Mouse (Mus musculus): ENCODE data around the gene Nle1. TPM values are rescaled to one million over a fixed set of nuclear protein-coding genes. Genes with fewer than 3 reads are reported as not detected.

Gene Nle1
- polyA plus RNA-seq (2012; ENCODE audit: insufficient read depth, insufficient read length, low replicate concordance, missing spikeins), result not detected in 2 replicates

GRCm38 (mm10) chr11:82907651-82908607, at the start of gene Nle1:
Gene Nle1, minus strand, starts transcription at chr11:82908411.
- Histone ChIP-seq H3K4me1 (ENCODE audit: control insufficient read depth, insufficient read depth, low read length) (peaks cover 5% of the 10 kb centered on the region), H3K4me3 (ENCODE audit: insufficient read depth, low read depth, low read length) (peak within 1 kb of the TSS; percentile 97), H3K27ac (ENCODE audit: insufficient read depth, low read depth, low read length) (no peak within 1 kb of the TSS)
- TF ChIP-seq CTCF (IDR thresholded peaks at IDR 0.05; ENCODE audit: insufficient read depth, low read depth, low read length) (peak; percentile 79), POLR2A (IDR thresholded peaks at IDR 0.05; ENCODE audit: insufficient read depth, low read depth, low read length) (peak; percentile 37; the same call in 1 of the 2 replicates)
- 1% methylated on average over 73 of the region's 73 CpGs for WGBS

DNA sequence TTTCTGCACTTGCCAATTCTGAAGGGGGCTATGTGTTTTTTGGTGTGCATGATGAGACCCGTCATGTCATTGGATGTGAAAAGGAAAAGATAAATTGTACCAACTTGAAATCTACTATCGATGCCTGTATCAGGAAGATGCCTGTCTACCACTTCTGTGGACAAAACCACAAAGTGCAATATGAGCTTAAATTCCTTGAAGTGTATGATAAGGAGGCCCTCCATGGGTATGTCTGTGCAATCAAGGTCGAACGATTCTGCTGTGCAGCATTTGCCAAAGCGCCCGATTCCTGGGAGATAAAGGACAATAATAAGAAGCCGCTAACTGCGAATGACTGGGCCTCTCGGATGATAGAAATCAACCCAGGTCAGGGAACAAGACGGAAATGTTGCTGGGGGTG, 48.7 kb upstream of the Nle1 start:
- H3K4me1 ChIP-seq (ENCODE audit: control insufficient read depth, insufficient read depth, low read length), result peaks cover 4% of the 10 kb centered on the region; the same call in 1 of the 2 replicates
- 86% methylated on average over 10 of the region's 10 CpGs for WGBS
- H3K27ac ChIP-seq (ENCODE audit: insufficient read depth, low read depth, low read length), result no peak overlapping the region
- H3K4me3 ChIP-seq (ENCODE audit: insufficient read depth, low read depth, low read length), result no peak overlapping the region
- no peak for TF ChIP-seq CTCF (IDR thresholded peaks at IDR 0.05; ENCODE audit: insufficient read depth, low read depth, low read length)
- TF ChIP-seq POLR2A (IDR thresholded peaks at IDR 0.05; ENCODE audit: insufficient read depth, low read depth, low read length), result no peak

DNA sequence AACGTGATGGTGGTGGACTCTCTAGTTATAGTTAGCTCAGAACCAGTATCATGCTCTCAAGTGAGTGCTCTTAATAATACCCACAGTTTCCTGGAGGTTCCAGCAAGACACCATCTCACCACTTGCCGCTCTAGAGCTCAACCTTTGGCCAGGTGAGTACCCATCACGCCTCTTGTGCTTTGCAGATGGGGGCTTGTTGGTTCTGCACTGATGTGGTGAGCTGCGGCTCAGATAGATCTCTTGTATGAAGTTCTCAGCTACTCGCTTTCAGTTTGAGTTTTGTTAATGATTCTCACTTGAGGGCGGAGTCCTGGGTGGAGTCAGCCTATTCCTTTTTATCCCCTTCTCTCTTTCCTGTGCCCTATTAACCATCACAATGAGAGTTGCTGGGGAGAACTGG, 46.4 kb upstream of the Nle1 start:
- TF ChIP-seq POLR2A (IDR thresholded peaks at IDR 0.05; ENCODE audit: insufficient read depth, low read depth, low read length) (no peak), CTCF (IDR thresholded peaks at IDR 0.05; ENCODE audit: insufficient read depth, low read depth, low read length) (no peak)
- Histone ChIP-seq H3K4me3 (ENCODE audit: insufficient read depth, low read depth, low read length) (no peak overlapping the region), H3K27ac (ENCODE audit: insufficient read depth, low read depth, low read length) (no peak overlapping the region), H3K4me1 (ENCODE audit: control insufficient read depth, insufficient read depth, low read length) (peaks cover 7% of the 10 kb centered on the region; the same call in 1 of the 2 replicates)
- 85% methylated on average over 6 of the region's 6 CpGs for WGBS

DNA sequence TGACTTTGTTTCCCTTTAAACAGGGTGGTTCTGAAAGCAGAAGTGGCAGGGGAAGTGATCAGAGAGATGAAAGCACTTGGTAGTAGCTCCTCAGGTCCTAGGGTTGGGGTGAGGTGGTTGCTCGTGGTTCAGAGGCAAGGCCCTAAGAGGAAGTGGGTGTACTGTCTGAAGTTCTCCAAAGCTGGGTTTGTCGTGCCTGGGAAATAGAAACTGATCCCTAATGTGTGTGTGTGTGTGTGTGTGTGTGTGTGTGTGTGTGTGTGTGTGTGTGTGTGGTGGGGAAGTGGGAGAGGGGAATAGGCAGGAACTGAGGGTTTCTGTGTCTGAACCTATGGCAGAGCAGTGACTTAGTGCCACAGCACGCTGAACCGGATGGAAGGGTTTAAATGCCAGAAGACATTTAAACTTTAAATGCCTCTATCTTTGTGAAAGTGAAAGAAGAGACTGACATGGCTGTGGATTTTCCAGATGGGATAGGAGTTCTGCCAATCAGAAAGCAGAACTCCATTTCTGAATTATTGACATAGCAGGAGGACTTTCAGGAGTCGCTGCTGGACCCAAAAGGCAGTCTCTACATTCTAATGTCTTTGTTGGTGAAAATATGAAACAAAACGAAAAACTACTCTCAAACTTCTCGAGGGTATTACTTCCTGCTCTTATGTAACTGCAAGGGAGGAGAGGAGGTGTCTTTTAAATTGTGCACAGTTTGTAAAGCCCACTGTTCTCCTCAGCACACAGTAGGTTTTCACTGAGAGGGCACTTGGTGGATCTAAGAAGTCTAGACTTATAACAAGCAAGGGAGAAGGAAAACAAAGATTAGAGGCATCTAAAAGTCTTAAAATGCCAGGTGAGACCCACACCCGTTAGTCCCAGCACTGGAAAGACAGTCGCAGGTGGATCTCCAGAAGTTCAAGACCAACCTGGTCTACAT, 44.7 kb upstream of the Nle1 start:
- WGBS, result 77% methylated on average over 9 of the region's 9 CpGs
- TF ChIP-seq CTCF (IDR thresholded peaks at IDR 0.05; ENCODE audit: insufficient read depth, low read depth, low read length) (no peak), POLR2A (IDR thresholded peaks at IDR 0.05; ENCODE audit: insufficient read depth, low read depth, low read length) (no peak)
- Histone ChIP-seq H3K4me3 (ENCODE audit: insufficient read depth, low read depth, low read length) (0 out of 2 replicates have a peak overlapping the region, but pooled peaks have one; percentile 25), H3K27ac (ENCODE audit: insufficient read depth, low read depth, low read length) (no peak overlapping the region), H3K4me1 (ENCODE audit: control insufficient read depth, insufficient read depth, low read length) (peaks cover 7% of the 10 kb centered on the region; the same call in 1 of the 2 replicates)

DNA sequence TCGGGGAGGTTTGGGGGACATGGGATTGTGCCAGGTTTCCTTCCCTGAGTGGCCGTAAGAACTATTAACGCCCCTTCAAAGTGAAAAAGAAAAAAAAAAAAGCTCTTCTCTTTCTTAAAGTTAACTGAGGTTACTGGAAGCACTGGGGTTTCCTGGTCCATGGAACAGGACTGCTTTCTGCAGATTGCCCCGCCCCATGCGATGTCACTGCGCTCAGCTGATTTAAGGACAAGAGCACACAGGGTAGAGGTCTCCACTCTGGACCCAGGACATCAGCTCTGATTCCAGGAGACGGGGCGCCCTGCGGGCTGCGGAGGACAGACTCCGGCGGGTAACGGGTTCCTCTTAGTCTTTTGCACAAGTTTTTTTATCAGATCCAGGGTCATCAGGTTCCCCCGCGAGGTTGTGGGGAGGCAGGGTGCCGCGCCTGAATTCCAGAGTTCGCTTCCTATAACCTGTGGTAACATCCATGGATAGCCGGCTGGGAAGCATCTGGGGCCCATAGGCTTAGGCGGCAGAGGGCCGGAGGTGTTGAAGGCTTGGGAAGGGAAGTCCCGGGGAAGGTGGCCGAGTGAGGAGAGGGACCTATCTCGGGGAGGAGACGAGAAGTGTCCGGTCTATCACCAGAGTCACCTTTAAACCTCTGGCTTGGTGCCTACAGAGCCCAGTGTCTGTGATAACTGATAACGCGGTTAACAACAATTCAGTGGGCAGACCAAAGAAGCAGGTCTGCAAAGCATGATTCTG, 43.8 kb upstream of the Nle1 start:
- peak overlapping the region; percentile 42; the same call in 1 of the 2 replicates for H3K27ac ChIP-seq (ENCODE audit: insufficient read depth, low read depth, low read length)
- H3K4me1 ChIP-seq (ENCODE audit: control insufficient read depth, insufficient read depth, low read length), result peaks cover 7% of the 10 kb centered on the region; the same call in 1 of the 2 replicates
- TF ChIP-seq POLR2A (IDR thresholded peaks at IDR 0.05; ENCODE audit: insufficient read depth, low read depth, low read length) (no peak), CTCF (IDR thresholded peaks at IDR 0.05; ENCODE audit: insufficient read depth, low read depth, low read length) (no peak)
- peak overlapping the region; percentile 26 for H3K4me3 ChIP-seq (ENCODE audit: insufficient read depth, low read depth, low read length)
- 18% methylated on average over 28 of the region's 28 CpGs for WGBS

DNA sequence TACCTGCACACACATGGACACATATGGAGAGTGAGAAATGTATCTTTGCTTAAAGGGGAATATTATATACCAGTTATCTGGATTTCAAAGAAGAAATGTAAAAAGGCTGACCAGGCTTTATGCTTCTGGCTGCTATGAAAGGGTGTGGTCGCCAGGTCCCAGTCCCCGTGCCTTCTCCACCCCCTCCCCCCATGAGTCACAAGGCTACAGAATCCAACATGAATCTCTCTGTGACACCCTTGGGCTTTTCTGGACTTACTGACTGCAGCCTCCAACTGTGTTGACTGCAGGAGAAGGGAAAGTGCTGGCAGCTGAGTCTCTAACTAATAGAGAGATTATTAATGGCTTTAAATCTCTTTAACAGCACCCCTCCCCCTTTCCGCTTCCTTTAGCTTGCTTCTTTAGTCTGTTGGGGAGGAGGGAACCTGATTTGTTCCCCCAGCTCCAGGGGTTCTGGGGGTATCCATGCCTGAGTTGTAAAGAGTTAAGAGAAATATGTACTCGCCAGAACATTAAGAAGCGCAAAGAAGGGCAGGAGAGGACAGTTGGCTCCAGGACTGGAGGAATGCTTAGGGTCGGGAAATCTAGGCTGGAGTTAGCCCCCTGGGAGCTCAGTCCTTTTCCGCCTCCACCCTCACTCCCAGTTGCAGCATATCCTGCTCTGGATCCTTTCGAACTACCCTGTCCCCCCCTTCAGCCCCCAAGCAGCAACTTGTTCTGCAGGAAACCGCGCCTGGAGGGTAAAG, 42.7 kb upstream of the Nle1 start, which contains the start of gene Slfn5:
Gene Slfn5 (plus strand): TSS at position 614 of the 746 bp plus-strand sequence.
- Histone ChIP-seq H3K4me3 (ENCODE audit: insufficient read depth, low read depth, low read length) (peak within 1 kb of the TSS; percentile 26), H3K27ac (ENCODE audit: insufficient read depth, low read depth, low read length) (peak within 1 kb of the TSS; percentile 42; the same call in 1 of the 2 replicates), H3K4me1 (ENCODE audit: control insufficient read depth, insufficient read depth, low read length) (peaks cover 7% of the 10 kb centered on the region; the same call in 1 of the 2 replicates)
- TF ChIP-seq POLR2A (IDR thresholded peaks at IDR 0.05; ENCODE audit: insufficient read depth, low read depth, low read length), result no peak
- TF ChIP-seq CTCF (IDR thresholded peaks at IDR 0.05; ENCODE audit: insufficient read depth, low read depth, low read length), result no peak
- 16% methylated on average over 10 of the region's 10 CpGs for WGBS

DNA sequence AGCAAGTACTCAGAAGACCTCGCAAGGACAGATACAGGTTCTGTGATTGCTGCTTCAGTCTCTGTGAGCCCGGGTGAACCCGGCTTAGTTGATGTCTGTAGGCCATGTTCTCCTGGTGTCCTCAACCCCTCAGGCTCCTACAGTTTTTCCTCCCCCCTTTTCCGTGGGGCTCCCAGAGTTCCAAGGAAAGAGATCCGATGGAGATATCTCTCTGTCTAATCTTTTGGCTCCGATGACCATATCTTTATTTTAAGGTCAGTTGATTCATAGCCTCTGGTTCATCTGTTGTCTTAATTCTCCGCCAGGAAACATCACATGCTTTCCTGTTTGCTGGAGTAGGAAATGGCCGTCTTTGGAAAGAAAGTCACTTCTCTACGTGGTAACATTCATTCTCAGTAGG, 40.8 kb upstream of the Nle1 start:
- Histone ChIP-seq H3K4me1 (ENCODE audit: control insufficient read depth, insufficient read depth, low read length) (peaks cover 7% of the 10 kb centered on the region; the same call in 1 of the 2 replicates), H3K27ac (ENCODE audit: insufficient read depth, low read depth, low read length) (no peak overlapping the region), H3K4me3 (ENCODE audit: insufficient read depth, low read depth, low read length) (no peak overlapping the region)
- TF ChIP-seq CTCF (IDR thresholded peaks at IDR 0.05; ENCODE audit: insufficient read depth, low read depth, low read length), result no peak
- no peak for TF ChIP-seq POLR2A (IDR thresholded peaks at IDR 0.05; ENCODE audit: insufficient read depth, low read depth, low read length)
- WGBS, result 86% methylated on average over 9 of the region's 9 CpGs

All from olfactory bulb, adult 2 months (tissue).